Comparison of ENCODE assay signal across 44 mouse cellular contexts in the genomic region with DNA sequence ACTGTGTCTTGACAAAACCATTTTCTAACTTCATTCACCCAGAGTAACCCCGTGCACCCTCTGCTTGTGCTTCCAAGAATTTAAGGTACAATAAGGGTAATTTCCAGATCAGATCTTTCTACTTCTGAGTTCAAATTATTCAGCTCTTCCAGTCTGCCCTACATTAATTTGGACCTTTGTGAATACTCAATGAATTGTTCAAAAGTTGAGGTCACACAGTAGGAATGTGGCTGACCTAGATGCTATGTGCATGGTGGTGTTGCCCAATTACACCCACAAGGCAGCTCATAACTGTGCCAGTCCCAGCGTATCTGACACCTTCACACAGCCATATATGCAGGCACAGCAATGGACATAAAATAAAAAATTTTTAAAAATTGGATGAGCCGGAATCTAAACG. TPM values are rescaled to one million over a fixed set of nuclear protein-coding genes. Genes with fewer than 3 reads are reported as not detected.
"Had no signal": no experiment of that assay in that cellular context is flagged by ENCODE, and none has a peak within 500 bp of the region (broad histone marks: within the 10 kb centered on the region; RNA-seq: fewer than 3 reads in every experiment).

No protein-coding gene starts in this region.

- H3K27ac ChIP-seq: limb, embryonic 10.5 days; limb, embryonic 12.5 days; limb, embryonic 13.5 days; limb, embryonic 15.5 days; liver, embryonic 12.5 days; liver, embryonic 13.5 days; liver, embryonic 14.5 days; liver, embryonic 15.5 days; lung, embryonic 15.5 days; macrophage; midbrain, embryonic 10.5 days; midbrain, embryonic 12.5 days; midbrain, embryonic 13.5 days; midbrain, embryonic 15.5 days had no signal

- H3K4me3 ChIP-seq: limb, embryonic 10.5 days; limb, embryonic 12.5 days; limb, embryonic 13.5 days; limb, embryonic 15.5 days; liver, embryonic 12.5 days; liver, embryonic 13.5 days; liver, embryonic 15.5 days; lung, embryonic 15.5 days; megakaryocyte, embryonic 14.5 days; midbrain, embryonic 10.5 days; midbrain, embryonic 12.5 days; midbrain, embryonic 13.5 days; midbrain, embryonic 15.5 days; myocyte had no signal

- H3K4me1 ChIP-seq: limb, embryonic 10.5 days; limb, embryonic 12.5 days; limb, embryonic 13.5 days; limb, embryonic 15.5 days; liver, embryonic 12.5 days; liver, embryonic 13.5 days; liver, embryonic 15.5 days; lung, embryonic 15.5 days; megakaryocyte, embryonic 14.5 days; midbrain, embryonic 10.5 days; midbrain, embryonic 12.5 days; midbrain, embryonic 13.5 days; midbrain, embryonic 15.5 days had no signal

- H3K9ac ChIP-seq: limb, embryonic 12.5 days; limb, embryonic 13.5 days; limb, embryonic 15.5 days; liver, embryonic 12.5 days; liver, embryonic 13.5 days; liver, embryonic 14.5 days; liver, embryonic 15.5 days; liver, postnatal 0 days; lung, embryonic 14.5 days; lung, embryonic 15.5 days; midbrain, embryonic 12.5 days; midbrain, embryonic 13.5 days; midbrain, embryonic 15.5 days had no signal

- H3K27me3 ChIP-seq: limb, embryonic 12.5 days; limb, embryonic 13.5 days; limb, embryonic 15.5 days; liver, embryonic 12.5 days; liver, embryonic 13.5 days; liver, embryonic 15.5 days; lung, embryonic 15.5 days; megakaryocyte, embryonic 14.5 days; midbrain, embryonic 12.5 days; midbrain, embryonic 13.5 days; midbrain, embryonic 15.5 days had no signal

- DNase-seq: left cerebral cortex, postnatal 4 days; liver; liver, embryonic 13.5 days; liver, postnatal 0 days; lung, adult 18-20 months; lung, adult 2 months; lung, embryonic 14.5 days; lung, postnatal 10 days; lung, postnatal 14 days; lung, postnatal 36 days; lung, postnatal 4 days; midbrain, embryonic 14.5 days had no signal

- H3K9me3 ChIP-seq: limb, embryonic 10.5 days; limb, embryonic 12.5 days; limb, embryonic 15.5 days; liver, embryonic 12.5 days; liver, embryonic 13.5 days; liver, embryonic 15.5 days; lung, embryonic 15.5 days; midbrain, embryonic 10.5 days; midbrain, embryonic 12.5 days; midbrain, embryonic 13.5 days; midbrain, embryonic 15.5 days had no signal

- H3K4me2 ChIP-seq: limb, embryonic 12.5 days; limb, embryonic 13.5 days; limb, embryonic 15.5 days; liver, embryonic 11.5 days; liver, embryonic 12.5 days; liver, embryonic 13.5 days; liver, embryonic 15.5 days; lung, embryonic 14.5 days; lung, embryonic 15.5 days; midbrain, embryonic 11.5 days; midbrain, embryonic 12.5 days; midbrain, embryonic 13.5 days; midbrain, embryonic 15.5 days had no signal

- ATAC-seq: liver, embryonic 12.5 days; liver, postnatal 0 days; lung, postnatal 0 days; midbrain, embryonic 13.5 days; midbrain, embryonic 15.5 days; midbrain, embryonic 16.5 days had no signal

RNA-seq across cellular contexts. Expression of a gene that starts 30.4 kb away (rescaled TPM):
- total RNA-seq: left cerebral cortex, postnatal 10 days; left cerebral cortex, postnatal 14 days; left cerebral cortex, postnatal 25 days; left cerebral cortex, postnatal 36 days; left cerebral cortex, postnatal 4 days; liver, adult 2 months; megakaryocyte progenitor cell, adult 5-6 weeks; megakaryocyte, adult 5-6 weeks; megakaryocyte-erythroid progenitor cell, adult 5-6 weeks; midbrain, postnatal 0 days; monocyte, adult 5-6 weeks had no signal
- polyA plus RNA-seq: limb, embryonic 11.5 days; limb, embryonic 12.5 days; limb, embryonic 13.5 days; limb, embryonic 15.5 days; liver, adult 2 months; liver, embryonic 11.5 days; liver, embryonic 12.5 days; liver, embryonic 13.5 days; liver, embryonic 14.5 days; liver, embryonic 15.5 days; liver, embryonic 16.5 days; liver, postnatal 0 days; lung, embryonic 15.5 days; macrophage; midbrain, embryonic 10.5 days; midbrain, embryonic 11.5 days; midbrain, embryonic 12.5 days; midbrain, embryonic 13.5 days; midbrain, embryonic 14.5 days; midbrain, embryonic 15.5 days; midbrain, embryonic 16.5 days; midbrain, postnatal 0 days; myocyte; neural tube, embryonic 11.5 days had no signal
